Mouse (Mus musculus): ENCODE measurements around the gene Ppp1r14d. TPM values are rescaled to one million over a fixed set of nuclear protein-coding genes. Genes with fewer than 3 reads are reported as not detected.

The Ppp1r14d gene
- total RNA-seq, 2 experiments from 2014 or later: not detected

DNA sequence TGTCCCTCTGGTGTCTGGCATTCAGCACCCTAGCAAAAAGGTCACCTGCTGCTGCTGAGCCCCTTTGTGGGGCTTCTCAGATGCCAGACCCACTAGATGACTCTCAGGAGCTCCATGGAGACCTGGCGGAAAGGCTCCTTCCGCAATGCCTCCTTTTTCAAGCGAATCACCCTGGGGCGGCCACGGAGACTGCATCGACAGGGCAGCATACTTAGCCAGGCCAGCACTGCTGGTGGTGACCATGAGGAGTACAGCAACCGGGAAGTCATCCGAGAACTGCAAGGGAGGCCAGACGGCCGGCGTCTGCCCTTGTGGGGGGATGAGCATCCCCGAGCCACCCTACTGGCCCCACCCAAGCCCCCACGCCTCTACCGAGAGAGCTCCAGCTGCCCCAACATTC lies 54.8 kb downstream of the Ppp1r14d start:
- no peak for DNase-seq
- intact Hi-C loops (cut with DNase I): no loop called here

DNA sequence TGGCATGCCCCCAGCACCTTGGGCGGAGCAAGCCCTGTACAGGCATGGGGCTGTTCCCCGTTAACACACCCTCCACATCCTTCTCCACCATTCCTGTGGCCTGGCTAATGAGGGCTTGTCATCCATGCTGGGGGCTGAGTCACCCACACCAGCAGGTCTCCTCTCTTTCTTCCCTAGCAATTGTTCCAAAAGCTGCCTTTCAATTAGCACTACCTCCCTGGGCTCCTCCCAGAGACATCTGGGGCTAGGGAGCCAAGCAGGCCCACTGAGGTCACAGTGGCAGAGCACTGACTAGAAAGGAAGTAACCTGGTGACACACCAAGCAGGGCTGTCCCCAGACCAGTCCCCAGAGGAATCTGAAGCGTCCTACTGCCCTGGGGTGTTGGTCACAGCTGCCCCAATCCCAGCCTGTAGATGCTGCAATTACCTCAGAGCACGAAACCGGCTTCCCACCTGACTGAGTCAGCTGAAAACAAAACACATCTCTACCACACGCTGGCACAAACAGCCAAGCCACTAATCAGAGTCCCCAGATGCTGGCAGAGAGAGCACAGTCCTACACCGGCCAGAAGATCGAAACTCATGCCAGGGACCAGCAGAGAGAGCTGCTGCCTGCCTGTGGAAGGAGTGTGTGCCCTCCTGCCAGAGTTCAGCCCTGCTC lies 55.6 kb downstream of the Ppp1r14d start, which contains the start of gene Gm14137:
TSS of gene Gm14137 (plus strand) at position 519 of the 661 bp plus-strand sequence.
- intact Hi-C loops (cut with DNase I): no loop called here
- DNase-seq: no peak

DNA sequence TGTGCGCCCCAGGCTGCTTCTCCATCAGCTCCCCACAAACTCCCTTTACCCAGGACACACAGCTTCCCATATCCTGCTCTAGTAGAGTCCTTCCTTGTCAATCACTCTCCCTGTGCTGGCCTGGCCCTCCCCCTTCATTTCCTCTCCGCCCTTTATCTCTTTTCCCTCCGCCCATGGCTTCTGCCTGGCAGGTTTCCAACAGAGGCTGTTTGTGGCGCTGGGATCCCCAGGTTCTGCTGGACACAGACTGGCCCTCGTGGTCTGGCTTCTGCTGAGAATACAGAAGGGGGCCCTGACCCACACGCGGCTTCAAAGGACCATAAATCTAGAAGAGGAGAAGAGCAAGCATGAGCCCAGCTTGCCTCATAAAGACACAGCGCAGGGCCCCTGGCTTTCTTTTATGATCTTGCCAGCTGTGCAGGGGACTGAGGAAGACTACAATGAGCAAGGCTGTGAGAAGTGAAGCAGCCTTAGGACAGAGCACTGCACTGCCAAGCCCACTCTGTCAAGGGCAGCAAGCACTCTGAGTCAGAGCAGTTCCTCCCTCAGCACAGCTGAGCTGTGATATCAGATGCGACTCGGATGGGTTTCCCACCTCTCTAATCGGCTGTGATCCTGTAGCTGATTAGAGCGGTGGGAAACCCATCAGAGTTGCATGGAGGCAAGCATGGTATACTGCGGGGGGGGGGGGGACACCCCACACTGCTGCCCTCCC lies 56.7 kb downstream of the Ppp1r14d start:
- peak; percentile 67 to 70 for DNase-seq
- intact Hi-C loops (cut with DNase I): no loop called here

DNA sequence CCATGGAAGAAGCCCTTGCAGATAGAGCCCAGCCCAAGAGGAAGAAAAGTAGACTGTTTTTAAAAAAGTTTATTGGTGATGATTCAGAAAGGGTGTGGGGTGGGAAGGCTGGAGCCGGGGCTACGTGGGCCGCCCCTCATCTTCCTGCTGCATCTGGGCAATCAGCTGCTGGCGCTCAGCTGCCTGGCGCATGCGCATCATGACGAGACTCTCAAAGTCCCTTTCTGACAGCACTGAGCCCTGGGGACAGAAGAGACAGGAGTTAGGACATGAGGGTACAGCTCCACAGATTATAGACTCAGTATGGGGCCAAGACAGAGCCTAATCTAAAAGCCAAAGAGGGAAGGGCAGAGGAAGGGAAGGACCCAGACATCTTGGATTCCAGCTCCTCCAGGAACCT lies 57.3 kb downstream of the Ppp1r14d start:
- intact Hi-C loops (cut with DNase I): no loop called here
- no peak for DNase-seq

DNA sequence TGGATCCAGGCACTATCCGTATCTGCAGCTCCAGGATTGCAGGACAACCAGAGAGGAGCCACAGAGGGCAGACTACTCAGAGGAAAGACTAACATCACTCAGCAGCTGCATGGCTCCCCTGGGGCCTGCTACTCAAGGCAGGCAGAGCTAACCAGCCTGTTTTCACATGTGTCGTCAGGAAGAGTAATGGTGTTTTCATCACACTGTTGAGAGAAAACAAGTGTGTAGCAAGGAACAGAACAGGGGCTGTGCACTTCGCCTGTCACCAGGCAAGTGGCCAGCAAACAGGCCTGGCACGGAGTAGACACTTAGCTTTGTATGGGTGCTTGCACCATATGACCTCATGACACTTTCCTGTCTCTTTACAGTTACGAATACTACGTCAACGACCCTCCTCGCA lies 58.1 kb downstream of the Ppp1r14d start:
- intact Hi-C loops (cut with DNase I): no loop called here
- DNase-seq: no peak

DNA sequence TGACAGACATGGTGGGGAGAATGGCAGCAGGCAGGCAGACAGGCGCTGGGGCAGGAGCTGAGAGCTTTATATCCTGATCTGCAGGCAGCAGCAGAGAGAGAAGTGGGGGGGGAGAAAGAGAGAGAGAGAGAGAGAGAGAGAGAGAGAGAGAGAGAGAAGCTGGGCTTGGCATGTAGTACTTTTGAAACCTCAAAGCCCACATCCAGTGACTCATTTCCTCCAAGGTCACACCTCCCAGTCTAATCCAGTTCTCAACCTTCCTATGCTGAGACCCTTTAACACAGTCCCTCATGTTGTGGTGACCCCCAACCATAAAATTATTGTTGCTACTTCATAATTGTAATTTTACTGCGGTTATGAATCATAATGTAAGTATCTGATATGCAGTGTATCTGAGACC lies 59.4 kb downstream of the Ppp1r14d start:
- no peak for DNase-seq
- intact Hi-C loops (cut with DNase I): no loop called here

Other genes with a start within 250 kb of the Ppp1r14d start
- 10 to 100 TPM; 10.4 to 11.2 TPM for gene Ccdc32, start 200.5 kb downstream of the Ppp1r14d start, total RNA-seq (2021)
- 1 to 10 TPM; 4.5 to 5.2 TPM for gene Rpusd2, start 195.1 kb downstream of the Ppp1r14d start, total RNA-seq (2021)
- gene Knl1, start 182.8 kb downstream of the Ppp1r14d start, total RNA-seq (2021): under 1 TPM; 0.69 to 0.79 TPM
- 1 to 10 TPM in 1 of 2 experiments, under 1 TPM in 1; 0.54 to 1.7 TPM for gene Rad51, start 117.1 kb downstream of the Ppp1r14d start, total RNA-seq (2021)
- 10 to 100 TPM; 14.3 to 19.9 TPM for gene Rmdn3, start 72.9 kb downstream of the Ppp1r14d start, total RNA-seq (2021)
- 1 to 10 TPM; 4.3 to 6.5 TPM for gene Gchfr, start 62.1 kb downstream of the Ppp1r14d start, total RNA-seq (2021)
- gene Gm14137, start 55.4 kb downstream of the Ppp1r14d start, total RNA-seq (2021): not detected
- gene Zfyve19, start 21.3 kb downstream of the Ppp1r14d start, total RNA-seq (2021): 10 to 100 TPM; 11.0 to 13.2 TPM
- 1 to 10 TPM; 7.6 to 9.9 TPM for gene Dnajc17, start 21.1 kb downstream of the Ppp1r14d start, total RNA-seq (2021)
- gene Spint1, start 7.5 kb upstream of the Ppp1r14d start, total RNA-seq (2021): not detected
- gene Rhov, start 41.4 kb upstream of the Ppp1r14d start, total RNA-seq (2021): not detected
- 10 to 100 TPM; 13.5 to 13.9 TPM for gene Vps18, start 58.8 kb upstream of the Ppp1r14d start, total RNA-seq (2021)
- gene Dll4, start 95.9 kb upstream of the Ppp1r14d start, total RNA-seq (2021): 10 to 100 TPM; 16.3 to 22.1 TPM
- 10 to 100 TPM; 11.3 to 12.3 TPM for gene Chac1, start 121.3 kb upstream of the Ppp1r14d start, total RNA-seq (2021)
- 10 to 100 TPM; 10.4 to 12.7 TPM for gene Ino80, start 247.8 kb upstream of the Ppp1r14d start, total RNA-seq (2021)